Mouse (Mus musculus) kidney, adult 2 months (tissue): ENCODE results near the gene Mrpl35.

ENCODE experiments used
- CTCF ChIP-seq: fragments of 200-500 bp; conservative IDR thresholded peaks from 2 replicates; pipeline ENCODE4 v1.5.1; 2011; ENCODE audit warnings: low read depth, mild to moderate bottlenecking, control low read depth, low read length, moderate library complexity, mixed read lengths; ENCODE audit not compliant: insufficient read depth, insufficient read length
- POLR2A ChIP-seq: fragments of 200-500 bp; IDR thresholded peaks from one replicate; pipeline ENCODE4 v1.6.1; 2011; ENCODE audit warnings: low read depth, low read length, control low read depth

GRCm38 (mm10) chr6:71779831-71780230 is 46.9 kb downstream of the Mrpl35 start:
- TF ChIP-seq POLR2A (no peak), CTCF (no peak)
